Mouse (Mus musculus) urinary bladder, postnatal 25 days (tissue): ENCODE results near the gene Ndufa12.

Experiments
- DNase-seq: peaks from one replicate; pipeline ENCODE4 v3.0.0; 2022; ENCODE audit warnings: low spot score

Ndufa12 gene

GRCm38 (mm10) chr10:94230172-94230981, 31.9 kb downstream of the Ndufa12 start:
- DNase-seq = no peak

DNA sequence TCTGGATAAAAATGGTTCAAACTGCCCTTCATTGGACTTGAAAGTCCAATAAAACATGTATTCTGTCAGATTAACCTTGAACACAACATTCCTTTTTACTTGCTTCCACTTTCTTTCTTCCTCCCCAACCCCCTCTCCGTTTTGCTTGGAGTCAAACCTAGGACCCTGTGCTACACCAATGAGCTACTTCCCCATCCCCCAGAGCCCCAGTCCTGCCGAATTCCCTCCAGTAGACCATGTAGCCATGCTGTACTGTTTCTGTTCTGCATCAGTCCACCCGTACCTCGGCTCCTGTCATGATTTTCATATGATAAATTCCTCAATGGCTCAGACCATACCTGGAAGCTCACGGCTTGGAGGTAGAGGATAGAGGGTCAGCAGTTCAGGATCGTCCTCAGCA, 32.5 kb downstream of the Ndufa12 start:
- no peak for DNase-seq

- DNase-seq = no peak
Observed at GRCm38 (mm10) chr10:94235200-94235599, 36.7 kb downstream of the Ndufa12 start.

GRCm38 (mm10) chr10:94241346-94241745, 42.8 kb downstream of the Ndufa12 start:
- no peak for DNase-seq

- DNase-seq = no peak
Observed at GRCm38 (mm10) chr10:94247748-94248349, 49.3 kb downstream of the Ndufa12 start.

- no peak for DNase-seq
Observed at GRCm38 (mm10) chr10:94249575-94250456, 51.3 kb downstream of the Ndufa12 start.

DNA sequence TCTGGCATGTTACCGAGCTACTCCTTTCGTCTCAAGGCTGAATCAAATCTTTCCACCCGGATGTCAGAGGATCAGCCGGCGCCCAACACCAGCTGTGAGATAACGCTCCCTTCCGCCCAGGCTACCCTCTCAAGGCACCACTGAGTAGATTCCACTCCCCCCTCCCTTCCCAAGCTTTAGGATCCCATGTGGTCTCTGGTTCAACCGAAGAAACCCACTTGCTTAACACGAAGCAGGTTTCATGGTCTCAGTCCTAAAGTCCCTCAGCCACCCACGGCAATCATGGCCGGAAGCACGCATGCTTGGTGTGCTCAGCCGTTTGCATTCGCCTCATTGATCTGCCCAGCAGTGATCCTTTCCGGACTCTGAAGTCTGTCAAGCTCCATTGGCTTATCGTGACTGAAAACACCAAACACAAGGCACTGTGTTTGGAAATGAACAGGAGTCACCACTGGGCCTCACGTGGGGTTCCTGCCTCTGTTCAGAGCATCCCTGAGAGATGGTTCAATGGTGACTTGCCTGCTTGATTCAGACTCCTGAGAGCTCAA, 54.8 kb downstream of the Ndufa12 start:
- DNase-seq = no peak

GRCm38 (mm10) chr10:94254766-94255165, 56.2 kb downstream of the Ndufa12 start:
- DNase-seq = no peak

- no peak for DNase-seq
Observed at GRCm38 (mm10) chr10:94255744-94256143, 57.2 kb downstream of the Ndufa12 start.

GRCm38 (mm10) chr10:94256518-94256917, 58.0 kb downstream of the Ndufa12 start:
- no peak for DNase-seq

- DNase-seq = no peak
Observed at GRCm38 (mm10) chr10:94260544-94260943, 62.0 kb downstream of the Ndufa12 start.

DNA sequence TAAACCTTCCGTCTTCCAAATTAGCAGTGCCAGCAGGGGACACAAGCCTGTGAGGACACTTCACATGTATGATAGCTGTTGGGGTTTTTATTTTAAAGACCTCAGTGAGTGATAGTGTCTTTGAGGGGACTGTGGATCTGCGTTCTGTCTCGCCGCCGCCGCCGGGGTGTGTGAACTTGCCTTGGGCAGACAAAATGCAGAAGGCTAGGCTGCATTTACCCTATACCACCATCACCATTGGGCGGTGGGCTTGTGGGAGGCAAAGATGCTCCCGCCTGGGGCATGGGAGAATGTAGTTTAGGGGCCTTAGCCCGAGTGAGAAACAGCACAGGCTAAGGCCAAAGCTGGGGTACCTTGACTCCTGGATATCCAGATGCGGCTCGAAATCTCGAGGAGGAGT, 64.1 kb downstream of the Ndufa12 start:
- DNase-seq = no peak

DNA sequence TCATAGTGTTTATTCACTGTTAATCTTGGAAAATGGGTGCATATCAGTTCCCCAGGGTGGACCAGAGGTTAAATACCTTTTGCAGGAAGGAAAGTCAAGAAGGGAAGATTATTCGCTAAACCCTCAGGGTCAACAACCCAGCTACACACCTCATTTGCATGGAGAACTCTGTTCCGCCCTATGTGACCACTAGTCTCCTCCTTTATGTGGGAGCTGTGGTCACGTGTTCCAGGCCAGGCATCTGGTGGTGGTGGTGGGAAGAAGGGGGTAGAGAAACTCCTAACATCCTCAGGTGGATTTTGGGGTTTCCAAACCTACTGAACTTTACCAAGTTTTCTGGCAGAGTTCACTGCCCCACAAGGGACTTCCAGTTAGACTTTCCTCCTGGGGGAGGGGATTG, 64.7 kb downstream of the Ndufa12 start:
- DNase-seq = no peak

DNA sequence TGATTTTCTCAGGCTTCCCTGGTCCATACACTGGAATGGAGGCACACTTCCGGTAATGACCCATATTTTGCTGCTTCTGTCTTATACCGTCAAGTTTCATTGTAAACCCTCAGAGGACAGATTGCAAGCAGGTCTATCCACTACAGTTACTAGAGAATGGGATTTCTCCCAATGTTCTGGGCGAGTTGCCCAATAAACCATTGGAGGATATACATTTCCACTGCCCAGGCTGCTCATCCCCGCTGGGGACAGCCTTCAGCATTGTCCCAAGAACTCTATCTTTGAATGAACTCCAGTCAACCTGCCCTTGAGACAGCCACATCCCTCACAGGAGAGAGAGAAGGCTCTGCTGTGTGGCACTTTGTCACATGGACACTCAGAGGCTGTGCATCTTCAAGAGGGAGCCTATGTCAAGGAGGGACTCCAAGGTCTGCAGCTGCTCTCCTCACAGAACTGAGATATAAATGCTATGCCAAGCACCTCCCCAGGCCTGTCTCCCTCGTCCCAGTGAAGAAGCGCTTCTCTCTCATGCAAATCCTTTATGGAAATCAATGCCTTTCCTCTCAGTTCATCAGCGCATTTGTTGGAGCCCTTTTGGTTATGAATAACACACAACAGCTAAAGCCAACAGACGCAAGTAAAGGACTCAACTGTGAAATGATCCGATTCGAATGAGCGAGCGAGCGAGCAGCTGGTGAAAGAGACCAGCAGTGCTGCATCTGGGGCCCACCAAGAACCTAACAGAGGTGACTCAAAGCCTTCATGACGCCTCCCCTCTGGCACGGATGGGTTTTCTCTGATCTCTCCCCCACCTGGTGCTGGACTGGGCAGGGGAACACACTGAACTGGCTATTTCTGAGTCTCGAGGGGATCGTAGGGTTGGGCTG, 67.4 kb downstream of the Ndufa12 start:
- DNase-seq = no peak
